8 mouse cellular contexts compared by ENCODE assay signal in the genomic region with DNA sequence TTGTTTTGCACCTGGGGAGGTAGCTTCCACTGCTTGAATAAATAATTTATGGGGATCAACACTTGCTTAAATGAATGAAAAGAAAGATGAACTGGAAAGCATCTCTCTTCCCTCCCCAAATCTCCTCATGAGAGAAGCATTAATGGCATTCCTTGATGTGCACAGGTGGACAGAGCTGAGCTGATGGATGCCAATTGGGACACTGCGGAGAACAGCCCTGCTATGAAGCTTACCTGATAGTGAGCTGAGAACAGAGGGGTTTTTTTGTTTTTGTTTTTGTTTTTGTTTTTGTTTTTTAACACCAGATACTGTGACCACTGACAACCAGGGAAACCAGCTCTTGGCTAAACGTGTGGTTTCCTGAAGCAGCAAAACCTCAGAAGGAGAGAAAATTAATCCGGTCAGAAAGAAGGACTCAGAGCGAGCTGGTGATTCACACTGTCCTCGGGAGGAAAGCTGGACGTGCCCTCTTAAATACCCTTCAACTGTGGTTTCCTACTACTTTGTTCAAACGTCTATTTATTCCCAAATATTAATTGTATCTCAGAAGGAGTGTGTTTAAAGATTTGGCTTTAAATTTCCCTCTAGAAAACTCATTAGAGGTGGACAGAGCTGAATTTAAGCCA.
A peak's percentile ranks its signal among the peaks of the same experiment; 100 is the strongest.
DNase-seq lines count a peak whose midpoint lies in the region; ATAC-seq and TF ChIP-seq lines count a peak whose summit lies in the region.

No protein-coding gene starts in this region.

- H3K4me2 ChIP-seq in kidney, embryonic 15.5 days = peak overlapping the region; percentile 37
- H3K4me2 ChIP-seq in liver, embryonic 12.5 days = peak overlapping the region; percentile 42

- H3K9me3 ChIP-seq in kidney, embryonic 15.5 days (replicated peaks) = no peaks in the 10 kb centered on the region
- H3K9me3 ChIP-seq in liver, embryonic 12.5 days (replicated peaks) = no peaks in the 10 kb centered on the region

- CTCF ChIA-PET in Patski (lab: Charles Lee) = interaction anchor here (0.7 to 1.5 kb wide), 4 partner anchors 8 to 63 kb away, joined by 3 to 5 read pairs (median 3); no protein-coding TSS in a partner anchor

- peaks cover 20% of the 10 kb centered on the region for H3K4me1 ChIP-seq in kidney, embryonic 15.5 days
- H3K4me1 ChIP-seq in liver, embryonic 12.5 days = peaks cover 7% of the 10 kb centered on the region; the same call in 1 of the 2 replicates

- no peaks in the 10 kb centered on the region for H3K36me3 ChIP-seq in kidney, embryonic 15.5 days
- H3K36me3 ChIP-seq in liver, embryonic 12.5 days = no peaks in the 10 kb centered on the region

- no peak overlapping the region for H3K4me3 ChIP-seq in kidney, embryonic 15.5 days (replicated peaks)
- H3K4me3 ChIP-seq in liver, embryonic 12.5 days = no peak overlapping the region

- in situ Hi-C loops in Patski (cut with MboI; ENCODE audit: low pct_unique_long_range_greater_than_20kb) = no loop called here

- H3K27ac ChIP-seq in kidney, embryonic 15.5 days = 0 out of 2 replicates have a peak overlapping the region, but pooled peaks have one; percentile 30
- H3K27ac ChIP-seq in liver, embryonic 12.5 days = no peak overlapping the region

- ATAC-seq in kidney, embryonic 15.5 days (replicated peaks; ENCODE audit: low FRiP score) = 0 out of 2 replicates have a peak, but pooled peaks have one; percentile 24
- peak; percentile 35 for ATAC-seq in Patski
- no peak for ATAC-seq in liver, embryonic 12.5 days

- TF ChIP-seq CTCF in Patski (IDR thresholded peaks at IDR 0.05) = no peak

- no peak overlapping the region for H3K9ac ChIP-seq in kidney, embryonic 15.5 days
- no peak overlapping the region for H3K9ac ChIP-seq in liver, embryonic 12.5 days

- DNase-seq in cerebellum, adult 11-12 months = peak; percentile 41
- DNase-seq in cerebellum, adult 9-10 months = no peak
- DNase-seq in kidney, postnatal 4 days = no peak
- DNase-seq in Patski (ENCODE audit: low read depth, low spot score) = no peak
- no peak for DNase-seq in right cerebral cortex, adult 2 months (ENCODE audit: low spot score in 2 of 2)
- no peak for DNase-seq in gastrocnemius, adult 18-20 months (ENCODE audit: low spot score)

- 28% methylated on average over 7 of the region's 7 CpGs for WGBS in kidney, embryonic 15.5 days
- WGBS in liver, embryonic 12.5 days (ENCODE audit: insufficient replicate concordance) = 26% methylated on average over 7 of the region's 7 CpGs

- H3K27me3 ChIP-seq in kidney, embryonic 15.5 days = no peaks in the 10 kb centered on the region
- H3K27me3 ChIP-seq in Patski = peaks cover 3% of the 10 kb centered on the region
- no peaks in the 10 kb centered on the region for H3K27me3 ChIP-seq in liver, embryonic 12.5 days (replicated peaks)

- POLR2A ChIA-PET in Patski (lab: Charles Lee) = no interaction called here
